Mouse (Mus musculus) mouse trophoblast stem cell (cell line): ENCODE measurements around the gene Ngef.

ENCODE experiments used
- in situ Hi-C, 2 experiments: fragments of 300-500 bp; cut with MseI, MboI; formaldehyde crosslinking; loops; 2 replicates in 1 of 2; 3 replicates in 1 of 2; pipeline ENCODE4 v1.15.1; 2025

Gene Ngef

DNA sequence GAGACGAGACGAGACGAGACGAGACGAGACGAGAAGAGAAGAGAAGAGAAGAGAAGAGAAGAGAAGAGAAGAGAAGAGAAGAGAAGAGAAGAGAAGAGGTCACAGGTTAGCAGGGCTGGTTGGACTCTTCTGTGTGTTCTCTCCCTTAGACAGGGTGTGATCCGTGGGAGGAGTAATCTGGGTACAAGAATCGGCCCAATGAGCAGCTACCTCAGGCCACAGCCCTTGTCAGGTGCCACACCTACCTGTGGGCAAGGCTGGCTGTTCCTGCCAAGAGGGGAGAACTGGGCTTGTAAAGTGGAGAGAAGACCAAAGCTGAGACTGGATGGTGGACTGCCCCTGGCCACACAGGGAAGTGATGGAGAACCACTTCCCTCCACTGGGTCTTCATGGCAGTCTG, 7.9 kb downstream of the Ngef start:
- in situ Hi-C loops = no loop called here

DNA sequence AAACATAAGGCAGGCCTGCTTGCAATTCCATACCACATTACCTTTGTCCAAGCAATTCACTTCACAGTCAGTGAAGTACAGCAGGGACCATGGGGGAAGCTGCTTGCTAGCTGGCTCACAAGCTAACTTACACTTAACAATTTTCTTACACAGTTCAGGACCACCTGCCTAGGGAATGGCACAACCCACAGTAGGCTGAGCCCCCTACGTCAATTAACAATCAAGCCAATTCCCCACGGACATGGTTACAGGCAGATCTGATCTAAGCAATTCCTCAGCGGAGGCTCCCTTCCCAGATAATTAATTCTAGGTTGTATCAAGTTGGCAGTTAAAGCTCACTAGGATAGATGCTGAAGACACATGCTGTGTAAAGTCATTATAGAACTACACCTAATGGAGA, 10.7 kb downstream of the Ngef start:
- in situ Hi-C loops = no loop called here

- in situ Hi-C loops = no loop called here
These were observed 20.1 kb downstream of the Ngef start for GRCm38 (mm10) chr1:87553586-87553985.

DNA sequence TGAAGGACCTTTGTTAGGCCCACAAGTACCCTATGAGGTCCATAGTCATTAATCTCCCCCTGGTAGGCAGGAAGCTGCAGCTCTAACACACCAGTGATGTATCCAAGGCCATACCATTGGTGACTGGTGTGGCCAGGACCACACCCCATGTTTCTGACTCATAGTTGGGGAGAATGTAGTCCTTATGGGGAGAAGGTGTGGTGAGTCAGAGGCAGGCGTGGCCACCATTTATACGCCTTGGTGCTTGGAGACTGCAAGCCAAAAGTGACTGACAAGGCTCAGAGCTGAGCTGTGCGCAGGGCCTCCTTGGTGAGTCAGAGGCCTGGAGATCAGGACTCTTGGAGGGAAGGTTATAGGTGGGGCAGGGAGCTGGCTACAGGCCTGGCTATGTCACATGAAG, 22.7 kb downstream of the Ngef start:
- in situ Hi-C loops = no loop called here

DNA sequence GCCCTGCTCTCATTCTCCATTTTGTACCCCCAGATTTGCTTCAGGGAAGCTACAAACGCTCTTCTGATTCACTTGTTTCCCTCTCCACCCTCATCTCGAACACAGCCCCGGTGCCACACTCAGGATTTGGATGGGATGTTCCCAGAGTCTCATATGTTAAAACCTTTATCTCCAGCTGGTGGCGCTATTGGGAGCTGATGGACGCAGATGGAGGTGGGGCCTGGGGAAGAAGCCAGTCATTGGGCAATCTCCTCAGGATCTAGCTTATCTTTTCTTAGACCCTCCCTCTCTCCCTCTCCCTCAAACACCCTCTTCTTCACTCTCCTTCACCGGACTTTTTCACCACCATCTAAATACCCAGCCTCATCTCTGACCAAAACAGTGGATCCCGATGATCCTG, 32.1 kb downstream of the Ngef start:
- in situ Hi-C loops = loop anchor here in 1 of 2 experiments (25.0 kb wide), 1 partner anchor 646 kb away; no protein-coding TSS in a partner anchor

DNA sequence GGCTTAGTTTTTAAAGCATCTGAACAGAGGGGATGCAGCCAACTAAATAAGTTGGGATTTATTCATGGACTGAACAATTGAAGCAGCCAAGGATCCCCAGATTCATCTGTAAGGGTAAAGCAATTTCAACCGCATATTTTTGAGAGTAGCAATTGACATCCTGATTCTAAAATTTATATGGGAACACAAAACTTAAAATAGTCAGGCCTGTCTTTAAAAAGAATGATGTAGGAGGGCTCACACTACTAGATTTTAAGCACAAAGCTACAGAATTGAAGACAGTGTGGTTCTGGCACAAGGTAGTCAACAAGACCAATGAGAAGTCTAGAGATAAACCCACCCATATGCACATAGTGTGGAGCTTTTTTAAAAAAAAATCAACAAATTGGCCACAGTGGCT, 36.7 kb downstream of the Ngef start:
- in situ Hi-C loops = loop anchor here in 1 of 2 experiments (25.0 kb wide), 1 partner anchor 650 kb away; no protein-coding TSS in a partner anchor

GRCm38 (mm10) chr1:87534118-87534517, 39.6 kb downstream of the Ngef start:
- in situ Hi-C loops = loop anchor here in 1 of 2 experiments (25.0 kb wide), 1 partner anchor 653 kb away; no protein-coding TSS in a partner anchor

- in situ Hi-C loops = loop anchor here in 1 of 2 experiments (25.0 kb wide), 1 partner anchor 655 kb away; no protein-coding TSS in a partner anchor
These were observed 41.3 kb downstream of the Ngef start for GRCm38 (mm10) chr1:87532346-87532745.

- in situ Hi-C loops = loop anchor here in 1 of 2 experiments (25.0 kb wide), 1 partner anchor 660 kb away; no protein-coding TSS in a partner anchor
These were observed 46.5 kb downstream of the Ngef start for GRCm38 (mm10) chr1:87527191-87527590.

GRCm38 (mm10) chr1:87525041-87525440, 48.6 kb downstream of the Ngef start:
- in situ Hi-C loops = loop anchor here in 1 of 2 experiments (25.0 kb wide), 1 partner anchor 662 kb away; no protein-coding TSS in a partner anchor

GRCm38 (mm10) chr1:87521523-87521922, 52.1 kb downstream of the Ngef start:
- in situ Hi-C loops = no loop called here

DNA sequence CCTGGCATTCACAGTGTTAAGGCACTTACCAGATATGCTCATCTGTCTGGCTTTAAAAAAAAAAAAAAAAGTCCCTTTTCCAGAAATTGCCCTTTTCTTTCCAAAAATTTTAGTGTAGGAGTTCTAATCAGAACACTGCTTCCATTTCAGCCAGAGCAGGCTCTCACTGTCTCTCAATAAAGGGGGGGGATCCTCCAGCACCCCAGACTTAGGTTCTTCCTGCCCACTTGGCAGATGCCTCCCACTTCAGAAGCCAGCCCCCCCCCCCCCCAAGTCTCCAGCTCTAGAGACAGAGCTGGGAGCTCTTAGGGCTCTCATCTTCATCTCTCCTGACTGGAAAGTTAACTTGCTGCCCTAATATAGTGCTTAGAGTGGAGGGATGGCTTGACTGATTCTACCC, 53.2 kb downstream of the Ngef start:
- in situ Hi-C loops = no loop called here

DNA sequence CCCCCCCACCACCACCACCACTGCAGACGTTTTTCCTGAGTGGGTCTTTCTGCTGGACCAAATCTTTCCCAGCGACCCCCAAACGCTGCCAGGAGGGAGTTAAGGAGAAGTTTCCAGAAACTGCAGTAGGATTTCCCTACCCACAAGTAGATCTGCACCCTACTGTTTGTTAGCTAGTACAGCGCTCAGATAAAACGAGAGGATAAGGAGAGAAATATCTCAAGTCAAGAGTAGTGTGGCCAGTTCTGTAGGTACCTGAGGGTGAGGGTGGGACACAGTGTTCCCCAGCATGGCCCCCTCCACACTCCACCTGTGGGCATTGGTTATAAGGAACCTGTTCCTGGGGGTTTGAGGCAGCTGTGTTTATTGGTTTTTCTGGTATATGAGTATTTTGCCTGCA, 62.8 kb downstream of the Ngef start:
- in situ Hi-C loops = no loop called here

DNA sequence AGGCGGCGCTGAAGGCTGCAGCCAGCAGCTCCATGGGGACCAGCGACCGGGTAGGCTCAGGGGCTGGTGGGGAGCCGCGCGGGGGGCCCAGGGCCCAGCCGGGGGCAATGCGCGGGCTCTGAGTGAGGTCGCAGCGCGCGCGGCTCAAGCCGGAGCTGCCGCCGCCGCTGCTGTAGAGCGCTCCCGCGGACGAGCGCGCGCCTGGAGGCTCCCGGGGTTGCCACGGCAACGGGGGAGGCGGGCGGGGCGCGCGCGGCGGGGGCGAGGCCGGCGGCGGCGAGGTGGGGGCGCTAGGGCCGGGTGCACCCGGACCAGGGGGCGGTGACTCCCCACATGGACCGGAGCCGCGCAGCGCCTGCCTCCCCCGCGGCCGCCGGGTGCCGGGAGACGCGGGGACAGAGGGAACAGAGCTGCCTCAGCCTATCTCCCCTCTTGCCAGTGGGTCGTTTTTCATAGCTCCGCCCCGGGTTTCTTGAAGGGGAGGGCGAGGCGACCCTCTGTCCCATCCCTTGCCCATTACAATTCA, 63.4 kb downstream of the Ngef start:
- in situ Hi-C loops = no loop called here

GRCm38 (mm10) chr1:87509561-87510165, 64.0 kb downstream of the Ngef start, which contains the start of gene Neu2:
Gene Neu2, plus strand, starts transcription at chr1:87509889.
- in situ Hi-C loops = no loop called here

- in situ Hi-C loops = no loop called here
These were observed 64.8 kb downstream of the Ngef start for GRCm38 (mm10) chr1:87508591-87509560.

- in situ Hi-C loops = no loop called here
These were observed 65.8 kb downstream of the Ngef start for GRCm38 (mm10) chr1:87507857-87508256.

- in situ Hi-C loops = no loop called here
These were observed 68.1 kb downstream of the Ngef start for GRCm38 (mm10) chr1:87505524-87505923.

- in situ Hi-C loops = no loop called here
These were observed 80.1 kb downstream of the Ngef start for GRCm38 (mm10) chr1:87493542-87493941.

- in situ Hi-C loops = no loop called here
These were observed 81.4 kb downstream of the Ngef start for GRCm38 (mm10) chr1:87492285-87492684.

DNA sequence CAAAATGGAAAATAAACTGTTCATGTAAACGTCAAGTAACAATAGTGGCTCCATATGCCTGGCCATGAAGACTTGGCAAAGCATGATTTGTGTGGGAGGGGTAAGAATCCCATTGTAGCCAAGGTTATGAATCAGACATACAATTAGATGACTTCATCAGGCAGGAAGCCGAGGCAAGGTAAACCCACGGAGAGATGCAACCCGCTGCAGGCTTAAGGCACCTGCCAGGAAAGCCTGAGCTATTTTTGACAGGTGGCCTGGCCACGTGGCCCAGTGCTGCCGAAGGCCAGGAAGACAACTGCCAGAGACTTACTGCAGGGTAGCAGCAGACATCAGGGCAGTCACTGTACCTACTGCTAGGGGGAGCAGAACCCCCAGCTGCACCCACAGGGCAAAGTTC, 87.3 kb downstream of the Ngef start:
- in situ Hi-C loops = no loop called here

DNA sequence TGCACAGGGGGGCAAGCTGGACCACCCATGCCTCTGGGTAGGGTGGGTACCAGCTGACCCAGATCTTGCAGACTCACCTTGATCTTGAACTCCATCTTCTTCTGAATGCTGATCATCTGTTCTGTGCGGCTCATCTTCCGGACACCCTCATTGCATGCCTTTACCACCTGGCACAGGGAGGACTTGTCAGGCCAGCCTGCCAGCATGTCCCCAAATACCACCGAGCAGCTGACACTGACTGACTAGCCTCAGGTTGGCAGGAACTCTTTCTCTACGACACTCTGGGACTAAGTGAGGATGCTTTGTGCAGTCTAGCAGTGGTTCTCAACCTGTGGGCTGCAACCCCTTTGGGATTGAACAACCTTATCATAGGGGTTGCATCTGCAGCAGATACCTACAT, 91.1 kb downstream of the Ngef start:
- in situ Hi-C loops = no loop called here
